Mouse (Mus musculus) embryonic facial prominence, embryonic 10.5 days (tissue): ENCODE measurements around the gene Paqr6. TPM values are rescaled to one million over a fixed set of nuclear protein-coding genes. Genes with fewer than 3 reads are reported as not detected.
A peak's percentile ranks its signal among the peaks of the same experiment; 100 is the strongest.
"Not testable (repeated sequence)": the region's sequence is repeated elsewhere in the genome, so short reads cannot be mapped to it uniquely, and the experiment has no call there.

ENCODE experiments used
- DNase-seq: peaks from one replicate; pipeline ENCODE4 v3.0.0-alpha.2; 2017; ENCODE audit warnings: low spot score
- H3K27ac ChIP-seq: fragments of 300-500 bp; sonication (generic); replicated peaks from 2 replicates; pipeline ENCODE4 v1.5.1; 2016; ENCODE audit warnings: mild to moderate bottlenecking
- H3K27me3 ChIP-seq: fragments of 300-500 bp; sonication (generic); replicated peaks from 2 replicates; pipeline ENCODE4 v1.6.1; 2016; ENCODE audit warnings: low read depth, mild to moderate bottlenecking; ENCODE audit not compliant: poor library complexity, severe bottlenecking
- H3K36me3 ChIP-seq: fragments of 300-500 bp; sonication (generic); replicated peaks from 2 replicates; pipeline ENCODE4 v1.6.1; 2016; ENCODE audit warnings: mild to moderate bottlenecking, moderate library complexity
- H3K4me1 ChIP-seq: fragments of 300-500 bp; sonication (generic); 2 replicates; pipeline ENCODE4 v1.6.1; 2016
- H3K4me3 ChIP-seq: fragments of 300-500 bp; sonication (generic); 2 replicates; pipeline ENCODE4 v1.5.1; 2016; ENCODE audit warnings: mild to moderate bottlenecking, moderate library complexity
- H3K9me3 ChIP-seq: fragments of 300-500 bp; sonication (generic); 2 replicates; pipeline ENCODE4 v1.6.1; 2016; ENCODE audit warnings: mild to moderate bottlenecking
- WGBS: fragments of 180-500 bp; shearing (Covaris S2); methylation state at CpG from one replicate; pipeline ENCODE4 v1.1.7; 2016; 5-methylcytosine and 5-hydroxymethylcytosine counted together
- polyA plus RNA-seq: library from polyadenylated mRNA; unstranded; fragments of >200 nt; fragmentation: Nextera tagmentation; extraction: Ambion mirVana; gene quantifications from 2 replicates; pipeline ENCODE4 v1.2.1, GENCODE M21; 2016

The Paqr6 gene
- polyA plus RNA-seq, 1 experiment from 2014 or later = 1.2 TPM

GRCm38 (mm10) chr3:88350732-88351131, 13.7 kb upstream of the Paqr6 start:
- H3K27me3 ChIP-seq = no peaks in the 10 kb centered on the region
- H3K27ac ChIP-seq = no peak overlapping the region
- DNase-seq = no peak
- H3K9me3 ChIP-seq = no peaks in the 10 kb centered on the region
- H3K36me3 ChIP-seq = peaks cover 100% of the 10 kb centered on the region
- no peaks in the 10 kb centered on the region for H3K4me1 ChIP-seq
- WGBS = 95% methylated on average over 13 of the region's 13 CpGs
- H3K4me3 ChIP-seq = no peak overlapping the region

GRCm38 (mm10) chr3:88352907-88353306, 11.5 kb upstream of the Paqr6 start:
- no peaks in the 10 kb centered on the region for H3K9me3 ChIP-seq
- WGBS = 92% methylated on average over 9 of the region's 9 CpGs
- H3K36me3 ChIP-seq = peaks cover 100% of the 10 kb centered on the region
- no peak for DNase-seq
- H3K4me3 ChIP-seq = no peak overlapping the region
- H3K27ac ChIP-seq = no peak overlapping the region
- no peaks in the 10 kb centered on the region for H3K27me3 ChIP-seq
- no peaks in the 10 kb centered on the region for H3K4me1 ChIP-seq

GRCm38 (mm10) chr3:88354396-88355165, 9.8 kb upstream of the Paqr6 start:
- no peak overlapping the region for H3K27ac ChIP-seq
- DNase-seq = no peak
- no peak overlapping the region for H3K4me3 ChIP-seq
- H3K4me1 ChIP-seq = peaks cover 10% of the 10 kb centered on the region
- 95% methylated on average over 8 of the region's 8 CpGs for WGBS
- peaks cover 100% of the 10 kb centered on the region for H3K36me3 ChIP-seq
- no peaks in the 10 kb centered on the region for H3K9me3 ChIP-seq
- H3K27me3 ChIP-seq = no peaks in the 10 kb centered on the region

- peaks cover 13% of the 10 kb centered on the region for H3K27me3 ChIP-seq
- DNase-seq = no peak
- WGBS = 68% methylated on average over 5 of the region's 5 CpGs
- H3K27ac ChIP-seq = peak overlapping the region; percentile 36; the same call in 1 of the 2 replicates
- H3K9me3 ChIP-seq = no peaks in the 10 kb centered on the region
- H3K4me3 ChIP-seq = no peak overlapping the region
- H3K4me1 ChIP-seq = peaks cover 44% of the 10 kb centered on the region
- H3K36me3 ChIP-seq = peaks cover 91% of the 10 kb centered on the region
These were observed 4.8 kb upstream of the Paqr6 start for GRCm38 (mm10) chr3:88359584-88359983.

- 57% methylated on average over 3 of the region's 3 CpGs for WGBS
- DNase-seq = no peak
- Histone ChIP-seq H3K4me3 (no peak overlapping the region; the same call in 1 of the 2 replicates), H3K9me3 (no peaks in the 10 kb centered on the region), H3K36me3 (peaks cover 87% of the 10 kb centered on the region), H3K27me3 (peaks cover 17% of the 10 kb centered on the region), H3K27ac (peak overlapping the region; percentile 36; the same call in 1 of the 2 replicates), H3K4me1 (peaks cover 48% of the 10 kb centered on the region)
These were observed 4.4 kb upstream of the Paqr6 start for GRCm38 (mm10) chr3:88359989-88360388.

GRCm38 (mm10) chr3:88361096-88361495, 3.3 kb upstream of the Paqr6 start:
- peaks cover 55% of the 10 kb centered on the region for H3K4me1 ChIP-seq
- peaks cover 76% of the 10 kb centered on the region for H3K36me3 ChIP-seq

GRCm38 (mm10) chr3:88361612-88362313, 2.6 kb upstream of the Paqr6 start:
- no peak for DNase-seq
- 86% methylated on average over 2 of the region's 2 CpGs for WGBS
- Histone ChIP-seq H3K36me3 (peaks cover 69% of the 10 kb centered on the region), H3K4me1 (peaks cover 56% of the 10 kb centered on the region), H3K27ac (no peak overlapping the region), H3K9me3 (no peaks in the 10 kb centered on the region), H3K4me3 (no peak overlapping the region), H3K27me3 (peaks cover 34% of the 10 kb centered on the region)

More at GRCm38 (mm10) chr3:88361096-88361495, 3.3 kb upstream of the Paqr6 start:
- WGBS = 75% methylated on average over 6 of the region's 6 CpGs
- no peak overlapping the region for H3K4me3 ChIP-seq
- DNase-seq = no peak
- peaks cover 28% of the 10 kb centered on the region for H3K27me3 ChIP-seq
- H3K9me3 ChIP-seq = no peaks in the 10 kb centered on the region
- 0 out of 2 replicates have a peak overlapping the region, but pooled peaks have one; percentile 36 for H3K27ac ChIP-seq

- no peak overlapping the region for H3K27ac ChIP-seq
- WGBS = 57% methylated on average over 4 of the region's 4 CpGs
These were observed 684 bp upstream of the Paqr6 start for GRCm38 (mm10) chr3:88363700-88364099.

GRCm38 (mm10) chr3:88365705-88366361, 1.4 kb downstream of the Paqr6 start:
- Histone ChIP-seq H3K27me3 (peaks cover 42% of the 10 kb centered on the region), H3K36me3 (peaks cover 29% of the 10 kb centered on the region), H3K9me3 (peaks cover 12% of the 10 kb centered on the region), H3K4me1 (peaks cover 39% of the 10 kb centered on the region), H3K4me3 (no peak overlapping the region), H3K27ac (no peak overlapping the region)
- WGBS = 35% methylated on average over 34 of the region's 34 CpGs
- DNase-seq = no peak

More at GRCm38 (mm10) chr3:88363700-88364099, 684 bp upstream of the Paqr6 start:
- Histone ChIP-seq H3K27me3 (peaks cover 42% of the 10 kb centered on the region), H3K4me3 (no peak overlapping the region), H3K4me1 (peaks cover 60% of the 10 kb centered on the region), H3K36me3 (peaks cover 50% of the 10 kb centered on the region), H3K9me3 (no peaks in the 10 kb centered on the region)
- DNase-seq = no peak

- Histone ChIP-seq H3K4me3 (peak overlapping the region; percentile 45; the same call in 1 of the 2 replicates), H3K9me3 (peaks cover 12% of the 10 kb centered on the region), H3K36me3 (peaks cover 18% of the 10 kb centered on the region), H3K4me1 (peaks cover 31% of the 10 kb centered on the region), H3K27me3 (peaks cover 42% of the 10 kb centered on the region)
- 5% methylated on average over 22 of the region's 22 CpGs for WGBS
- peak; percentile 52 for DNase-seq
- H3K27ac ChIP-seq = not testable (repeated sequence)
These were observed 2.5 kb downstream of the Paqr6 start for GRCm38 (mm10) chr3:88366830-88367428.

GRCm38 (mm10) chr3:88367517-88367916, 3.1 kb downstream of the Paqr6 start:
- 57% methylated on average over 4 of the region's 7 CpGs for WGBS
- DNase-seq, H3K27ac ChIP-seq, H3K4me3 ChIP-seq: not testable (repeated sequence)
- Histone ChIP-seq H3K4me1 (peaks cover 31% of the 10 kb centered on the region), H3K9me3 (peaks cover 12% of the 10 kb centered on the region), H3K27me3 (peaks cover 42% of the 10 kb centered on the region), H3K36me3 (peaks cover 12% of the 10 kb centered on the region)

GRCm38 (mm10) chr3:88368511-88368910, 4.1 kb downstream of the Paqr6 start:
- DNase-seq, H3K27ac ChIP-seq, H3K36me3 ChIP-seq, H3K4me3 ChIP-seq: not testable (repeated sequence)
- Histone ChIP-seq H3K9me3 (peaks cover 12% of the 10 kb centered on the region), H3K27me3 (peaks cover 41% of the 10 kb centered on the region), H3K4me1 (peaks cover 28% of the 10 kb centered on the region)
- WGBS = 89% methylated on average over 7 of the region's 7 CpGs
